Mouse (Mus musculus): ENCODE data around the gene Fam169a.

DNA sequence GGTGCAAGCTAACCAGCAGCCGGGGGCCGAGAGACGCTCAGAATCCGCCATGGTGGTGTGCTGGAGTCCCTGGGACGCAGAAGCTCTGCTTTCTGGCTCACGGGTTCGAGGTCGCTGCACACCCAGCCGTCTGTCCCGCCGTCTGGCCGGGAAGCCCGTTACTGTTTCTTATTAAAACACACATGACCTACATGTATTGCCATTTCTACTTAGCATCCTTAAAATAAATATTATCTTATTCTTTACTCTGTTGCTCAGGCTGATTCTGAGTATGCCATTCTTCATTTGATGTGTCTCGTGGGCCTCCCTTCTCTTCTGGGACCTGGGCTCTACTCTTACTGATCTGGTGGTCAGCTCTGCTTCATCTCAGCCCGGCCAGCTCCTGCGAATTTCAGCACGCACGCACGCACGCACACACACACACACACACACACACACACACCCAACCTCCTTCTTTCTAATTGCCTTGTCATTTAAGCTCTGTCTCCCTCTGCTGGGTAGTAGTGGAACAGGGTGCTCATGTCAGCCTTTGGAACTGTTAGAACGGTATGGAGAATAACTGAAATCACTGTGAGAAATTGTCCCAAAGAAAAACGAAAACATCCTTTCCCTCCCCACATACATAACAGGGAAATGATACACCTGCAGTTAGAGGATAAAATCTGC is 32.2 kb downstream of the Fam169a start, which contains the start of gene Gm6169:
- TF ChIP-seq CTCF (IDR thresholded peaks at IDR 0.05; ENCODE audit: insufficient read depth, low read length) (peak; percentile 28; the same call in 1 of the 2 replicates), POLR2A (IDR thresholded peaks at IDR 0.05; ENCODE audit: borderline replicate concordance, extremely low read depth, low read depth, low read length) (no peak)

All from lung, adult 2 months (tissue).